Mouse (Mus musculus) liver, embryonic 14.5 days (tissue): ENCODE data around the gene Rplp2. TPM values are rescaled to one million over a fixed set of nuclear protein-coding genes. Genes with fewer than 3 reads are reported as not detected.

Experiments used
- ATAC-seq: fragments of 200-750 bp; cut with Nextera tagmentation; 2 replicates; pipeline ENCODE4 v1.8.0; 2017; ENCODE audit warnings: moderate number of reproducible peaks, mild to moderate bottlenecking, moderate library complexity; ENCODE audit not compliant: insufficient read depth
- DNase-seq, 3 experiments: peaks; one replicate each; pipeline ENCODE4 v3.0.0-alpha.2; 2012 to 2013; ENCODE audit warnings: low read depth in 3 of 3, low spot score in 3 of 3
- H3K27ac ChIP-seq: fragments of 300-500 bp; sonication (generic); 2 replicates; pipeline ENCODE4 v1.5.1; 2014; ENCODE audit warnings: moderate library complexity, mild to moderate bottlenecking, control low read depth, inconsistent platforms
- H3K27me3 ChIP-seq: fragments of 300-500 bp; sonication (generic); 2 replicates; pipeline ENCODE4 v1.6.1; 2014; ENCODE audit warnings: mild to moderate bottlenecking, low read length, moderate library complexity; ENCODE audit not compliant: control insufficient read depth, insufficient read depth
- H3K36me3 ChIP-seq: fragments of 300-500 bp; sonication (generic); replicated peaks from 2 replicates; pipeline ENCODE4 v1.6.1; 2014; ENCODE audit warnings: low read depth; ENCODE audit not compliant: control insufficient read depth, insufficient read depth
- H3K4me1 ChIP-seq, 2 experiments: fragments of 200-500 bp in 1 of 2; fragments of 300-500 bp in 1 of 2; sonication (generic) in 1 of 2; replicated peaks; 2 replicates each; pipeline ENCODE4 v1.6.1; 2012 to 2014; ENCODE audit warnings: antibody characterized with exemption in 1 of 2, inconsistent platforms in 1 of 2, low read length in 1 of 2; ENCODE audit not compliant: control insufficient read depth in 2 of 2, insufficient read depth in 2 of 2
- H3K4me2 ChIP-seq: fragments of 300-500 bp; sonication (generic); 2 replicates; pipeline ENCODE4 v1.6.1; 2014; ENCODE audit warnings: low read depth, mild to moderate bottlenecking, control low read depth, moderate library complexity
- H3K4me3 ChIP-seq, 2 experiments: fragments of 200-500 bp in 1 of 2; fragments of 300-500 bp in 1 of 2; sonication (generic) in 1 of 2; 2 replicates each; pipeline ENCODE4 v1.5.1; 2012 to 2014; ENCODE audit warnings: low read depth in 2 of 2, low read length in 2 of 2, mild to moderate bottlenecking in 2 of 2, control low read depth in 1 of 2, inconsistent platforms in 1 of 2, moderate library complexity in 1 of 2; ENCODE audit not compliant: insufficient read depth in 1 of 2
- H3K9ac ChIP-seq: fragments of 300-500 bp; sonication (generic); replicated peaks from 2 replicates; pipeline ENCODE4 v1.6.1; 2014; ENCODE audit warnings: mild to moderate bottlenecking, control low read depth, moderate library complexity
- H3K9me3 ChIP-seq: fragments of 300-500 bp; sonication (generic); 2 replicates; pipeline ENCODE4 v1.6.1; 2016; ENCODE audit warnings: low read length, mixed read lengths; ENCODE audit not compliant: control insufficient read depth
- CTCF ChIP-seq: IDR thresholded peaks from 2 replicates; pipeline ENCODE4 v1.5.1; 2016; ENCODE audit warnings: antibody characterized with exemption, low read depth, control low read depth
- EP300 ChIP-seq: IDR thresholded peaks from 2 replicates; pipeline ENCODE4 v1.6.1; 2016; ENCODE audit warnings: antibody characterized with exemption, low read depth
- WGBS: fragments of 180-500 bp; shearing (Covaris S2); extraction: QIAGEN DNeasy Blood & Tissue Kit; methylation state at CpG from one replicate; pipeline ENCODE4 v1.1.7; 2014; ENCODE audit not compliant: insufficient replicate concordance; 5-methylcytosine and 5-hydroxymethylcytosine counted together
- polyA plus RNA-seq, 2 experiments: library from polyadenylated mRNA; depleted of rRNA in 1 of 2; stranded (reverse) in 1 of 2; unstranded in 1 of 2; fragments of >200 nt; fragmentation: Nextera tagmentation in 1 of 2; extraction: Ambion mirVana in 1 of 2; gene quantifications; 2 replicates each; pipeline versions ENCODE4 v1.2.1 to v1.2.3; 2012 to 2014

Rplp2 gene
- polyA plus RNA-seq, 2 experiments: 661 to 942 TPM

- no peak for TF ChIP-seq EP300
- TF ChIP-seq CTCF: no peak
- Histone ChIP-seq H3K27me3 (no peaks in the 10 kb centered on the region), H3K27ac (no peak overlapping the region), H3K4me2 (no peak overlapping the region), H3K4me3 (no peak overlapping the region), H3K36me3 (peaks cover 38% of the 10 kb centered on the region), H3K9me3 (no peaks in the 10 kb centered on the region), H3K4me1 (peaks cover 15 to 28% of the 10 kb centered on the region in 2 experiments), H3K9ac (no peak overlapping the region)
- ATAC-seq: no peak
- no peak for DNase-seq
- WGBS: 91% methylated on average over 11 of the region's 11 CpGs
Measured at GRCm38 (mm10) chr7:141439811-141440210, 7.4 kb upstream of the Rplp2 start.

GRCm38 (mm10) chr7:141440613-141441012, 6.6 kb upstream of the Rplp2 start:
- H3K4me1 ChIP-seq: peaks cover 11 to 22% of the 10 kb centered on the region in 2 experiments
- no peak for DNase-seq
- 46% methylated on average over 6 of the region's 6 CpGs for WGBS

DNA sequence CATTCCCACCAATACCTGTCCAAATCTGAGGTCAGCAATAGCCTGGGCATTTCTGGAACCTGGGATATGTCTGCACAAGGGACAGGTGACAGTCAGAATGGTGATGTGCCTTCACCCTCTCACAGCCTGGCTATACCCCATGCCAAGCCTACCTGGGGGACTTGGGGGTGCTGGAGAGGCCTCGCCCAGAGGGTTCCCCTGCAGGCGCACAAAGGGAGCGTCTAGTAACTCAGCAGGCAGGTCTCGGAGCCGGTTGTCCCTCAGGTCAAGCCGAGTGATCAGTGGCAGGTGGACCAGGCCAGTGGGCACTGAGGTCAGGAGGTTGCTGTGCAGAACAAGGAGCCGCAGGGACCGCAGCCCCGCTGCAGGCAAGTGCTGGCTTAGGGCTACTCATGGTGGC, 5.7 kb upstream of the Rplp2 start:
- Histone ChIP-seq H3K27ac (no peak overlapping the region), H3K4me3 (peak overlapping the region in 1 of 2 experiments; percentile 8; a peak in 1 of 4 replicates), H3K27me3 (no peaks in the 10 kb centered on the region), H3K9me3 (no peaks in the 10 kb centered on the region), H3K9ac (no peak overlapping the region; the same call in 1 of the 2 replicates), H3K4me2 (peak overlapping the region; percentile 90; the same call in 1 of the 2 replicates), H3K36me3 (peaks cover 38% of the 10 kb centered on the region), H3K4me1 (peaks cover 10 to 16% of the 10 kb centered on the region in 2 experiments)
- TF ChIP-seq EP300 (no peak), CTCF (no peak)
- 85% methylated on average over 9 of the region's 9 CpGs for WGBS
- ATAC-seq: no peak
- no peak for DNase-seq

More at GRCm38 (mm10) chr7:141440613-141441012, 6.6 kb upstream of the Rplp2 start:
- Histone ChIP-seq H3K9me3 (no peaks in the 10 kb centered on the region), H3K36me3 (peaks cover 38% of the 10 kb centered on the region), H3K4me2 (no peak overlapping the region), H3K9ac (no peak overlapping the region), H3K27ac (no peak overlapping the region), H3K4me3 (no peak overlapping the region), H3K27me3 (no peaks in the 10 kb centered on the region)
- TF ChIP-seq EP300 (no peak), CTCF (peak; percentile 88)
- no peak for ATAC-seq

GRCm38 (mm10) chr7:141442199-141442598, 5.0 kb upstream of the Rplp2 start:
- 82% methylated on average over 13 of the region's 13 CpGs for WGBS
- peaks cover 14 to 15% of the 10 kb centered on the region in 2 experiments for H3K4me1 ChIP-seq
- peak overlapping the region; percentile 90 for H3K4me2 ChIP-seq
- peak overlapping the region; percentile 67 to 76 for H3K4me3 ChIP-seq
- peaks cover 38% of the 10 kb centered on the region for H3K36me3 ChIP-seq
- H3K27ac ChIP-seq: no peak overlapping the region
- H3K9ac ChIP-seq: peak overlapping the region; percentile 1
- no peak for ATAC-seq
- no peak for DNase-seq
- no peaks in the 10 kb centered on the region for H3K9me3 ChIP-seq
- no peaks in the 10 kb centered on the region for H3K27me3 ChIP-seq
- TF ChIP-seq EP300 (no peak), CTCF (no peak)

- Histone ChIP-seq H3K36me3 (peaks cover 36% of the 10 kb centered on the region), H3K27me3 (no peaks in the 10 kb centered on the region), H3K9me3 (no peaks in the 10 kb centered on the region), H3K4me2 (peak overlapping the region; percentile 90), H3K4me3 (peak overlapping the region; percentile 67 to 76), H3K9ac (peak overlapping the region; percentile 72), H3K4me1 (peaks cover 14 to 16% of the 10 kb centered on the region in 2 experiments), H3K27ac (peak overlapping the region; percentile 80)
- TF ChIP-seq EP300: no peak
- TF ChIP-seq CTCF: peak; percentile 77
- WGBS: 23% methylated on average over 12 of the region's 12 CpGs
- DNase-seq (peak in 1 of 3 experiments; percentile 56), ATAC-seq (peak; percentile 31; the same call in 1 of the 2 replicates)
Measured at GRCm38 (mm10) chr7:141443081-141443821, 3.9 kb upstream of the Rplp2 start.
